Mouse (Mus musculus) erythroblast, embryonic 14.5 days (primary cell): ENCODE measurements around the gene Tekt5. TPM values are rescaled to one million over a fixed set of nuclear protein-coding genes. Genes with fewer than 3 reads are reported as not detected.

ENCODE experiments used
- H3K27me3 ChIP-seq: 2 replicates; pipeline ENCODE4 v1.6.1; 2012; ENCODE audit warnings: inconsistent platforms; ENCODE audit not compliant: control insufficient read depth
- H3K36me3 ChIP-seq: 2 replicates; pipeline ENCODE4 v1.6.1; 2012; ENCODE audit warnings: mild to moderate bottlenecking, inconsistent platforms; ENCODE audit not compliant: control insufficient read depth
- H3K4me1 ChIP-seq: 2 replicates; pipeline ENCODE4 v1.6.1; 2012; ENCODE audit warnings: inconsistent platforms; ENCODE audit not compliant: control insufficient read depth
- H3K4me3 ChIP-seq: replicated peaks from 2 replicates; pipeline ENCODE3; 2012; ENCODE audit warnings: moderate library complexity, mild to moderate bottlenecking, inconsistent platforms
- H3K9me3 ChIP-seq: 2 replicates; pipeline ENCODE4 v1.6.1; 2012; ENCODE audit warnings: low read length, inconsistent platforms, mixed read lengths; ENCODE audit not compliant: control insufficient read depth
- GATA1 ChIP-seq: IDR thresholded peaks from 2 replicates; pipeline ENCODE4 v1.6.1; 2012; ENCODE audit warnings: low read length, inconsistent platforms, mixed read lengths
- TAL1 ChIP-seq: IDR thresholded peaks from 3 replicates; pipeline ENCODE4 v1.6.1; 2012; ENCODE audit warnings: low read length, inconsistent platforms, mixed read lengths
- polyA plus RNA-seq: library from polyadenylated mRNA; stranded (reverse); fragments of >175 nt; gene quantifications from 2 replicates; pipeline ENCODE4 v1.2.3, GENCODE M21; 2012

Tekt5 gene
- polyA plus RNA-seq, 1 experiment, result not detected

- no peak overlapping the region for H3K4me3 ChIP-seq
- peaks cover 8% of the 10 kb centered on the region for H3K27me3 ChIP-seq
- H3K9me3 ChIP-seq, result peaks cover 7% of the 10 kb centered on the region; the same call in 1 of the 2 replicates
- peaks cover 48% of the 10 kb centered on the region for H3K4me1 ChIP-seq
- no peaks in the 10 kb centered on the region for H3K36me3 ChIP-seq
- no peak for TF ChIP-seq GATA1
- TF ChIP-seq TAL1, result no peak
Measured at GRCm38 (mm10) chr16:10388634-10389365, 6.5 kb downstream of the Tekt5 start.

DNA sequence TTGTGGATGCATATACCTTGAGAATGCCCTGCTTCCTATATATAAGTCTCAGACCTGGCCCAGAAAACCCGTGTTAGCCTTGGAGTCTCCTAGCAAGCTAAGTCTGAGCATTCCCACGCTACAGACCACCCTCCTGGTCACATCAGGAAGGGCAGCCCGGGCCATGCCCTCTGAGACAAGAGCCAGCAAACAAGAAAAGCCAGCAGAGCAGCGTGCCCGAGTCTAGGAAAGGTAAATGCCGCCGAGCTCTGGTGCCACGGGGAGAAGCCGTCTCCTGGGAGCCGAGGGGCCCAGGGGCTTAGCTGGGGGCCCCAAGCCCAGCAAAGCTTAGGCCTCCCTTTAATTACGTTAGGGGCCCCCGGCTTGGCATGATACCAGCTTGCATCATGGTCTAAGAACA lies 10.0 kb downstream of the Tekt5 start:
- H3K9me3 ChIP-seq, result no peaks in the 10 kb centered on the region
- H3K36me3 ChIP-seq, result no peaks in the 10 kb centered on the region
- H3K27me3 ChIP-seq, result peaks cover 6% of the 10 kb centered on the region
- peaks cover 58% of the 10 kb centered on the region for H3K4me1 ChIP-seq
- peak overlapping the region; percentile 55 for H3K4me3 ChIP-seq
- TF ChIP-seq TAL1 (no peak), GATA1 (no peak)

GRCm38 (mm10) chr16:10384544-10384943 lies 10.7 kb downstream of the Tekt5 start:
- Histone ChIP-seq H3K4me1 (peaks cover 58% of the 10 kb centered on the region), H3K9me3 (no peaks in the 10 kb centered on the region), H3K36me3 (no peaks in the 10 kb centered on the region), H3K27me3 (peaks cover 8% of the 10 kb centered on the region), H3K4me3 (peak overlapping the region; percentile 55)
- TF ChIP-seq TAL1 (no peak), GATA1 (no peak)

- peak overlapping the region; percentile 55 for H3K4me3 ChIP-seq
- no peaks in the 10 kb centered on the region for H3K9me3 ChIP-seq
- H3K27me3 ChIP-seq, result peaks cover 12% of the 10 kb centered on the region
- TF ChIP-seq GATA1 (peak; percentile 66), TAL1 (peak; percentile 59)
- no peaks in the 10 kb centered on the region for H3K36me3 ChIP-seq
- H3K4me1 ChIP-seq, result peaks cover 56% of the 10 kb centered on the region
Measured at GRCm38 (mm10) chr16:10384060-10384497, 11.2 kb downstream of the Tekt5 start.

DNA sequence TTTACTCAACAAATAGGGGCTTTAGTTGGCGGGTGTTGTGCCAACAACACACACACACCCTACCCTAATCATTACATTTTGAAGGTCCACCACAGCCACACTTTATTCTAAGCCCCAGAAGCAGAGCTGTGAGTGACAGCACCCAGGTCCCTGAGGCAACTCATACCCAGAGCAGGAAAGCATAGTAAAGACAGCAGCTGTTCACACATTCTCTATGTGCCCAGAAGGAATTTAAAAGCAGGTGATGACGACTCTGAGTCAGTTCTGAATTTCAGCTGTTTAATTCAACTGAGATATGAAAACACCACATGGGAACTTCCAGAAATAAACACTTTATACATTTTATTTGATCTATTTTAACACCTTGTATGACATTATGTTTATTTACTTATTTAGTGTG lies 15.8 kb downstream of the Tekt5 start:
- Histone ChIP-seq H3K27me3 (peaks cover 20% of the 10 kb centered on the region), H3K9me3 (no peaks in the 10 kb centered on the region), H3K4me1 (peaks cover 26% of the 10 kb centered on the region), H3K4me3 (no peak overlapping the region), H3K36me3 (no peaks in the 10 kb centered on the region)
- no peak for TF ChIP-seq TAL1
- TF ChIP-seq GATA1, result no peak

GRCm38 (mm10) chr16:10377286-10377685 lies 18.0 kb downstream of the Tekt5 start:
- TF ChIP-seq GATA1 (no peak), TAL1 (no peak)
- no peaks in the 10 kb centered on the region for H3K36me3 ChIP-seq
- peaks cover 5% of the 10 kb centered on the region for H3K4me1 ChIP-seq
- H3K9me3 ChIP-seq, result no peaks in the 10 kb centered on the region
- H3K4me3 ChIP-seq, result no peak overlapping the region
- peaks cover 22% of the 10 kb centered on the region for H3K27me3 ChIP-seq

GRCm38 (mm10) chr16:10374254-10375011 lies 20.9 kb downstream of the Tekt5 start:
- H3K4me3 ChIP-seq, result no peak overlapping the region
- H3K27me3 ChIP-seq, result peaks cover 15% of the 10 kb centered on the region
- no peak for TF ChIP-seq GATA1
- no peak for TF ChIP-seq TAL1
- H3K36me3 ChIP-seq, result no peaks in the 10 kb centered on the region
- peaks cover 2% of the 10 kb centered on the region for H3K4me1 ChIP-seq
- no peaks in the 10 kb centered on the region for H3K9me3 ChIP-seq

DNA sequence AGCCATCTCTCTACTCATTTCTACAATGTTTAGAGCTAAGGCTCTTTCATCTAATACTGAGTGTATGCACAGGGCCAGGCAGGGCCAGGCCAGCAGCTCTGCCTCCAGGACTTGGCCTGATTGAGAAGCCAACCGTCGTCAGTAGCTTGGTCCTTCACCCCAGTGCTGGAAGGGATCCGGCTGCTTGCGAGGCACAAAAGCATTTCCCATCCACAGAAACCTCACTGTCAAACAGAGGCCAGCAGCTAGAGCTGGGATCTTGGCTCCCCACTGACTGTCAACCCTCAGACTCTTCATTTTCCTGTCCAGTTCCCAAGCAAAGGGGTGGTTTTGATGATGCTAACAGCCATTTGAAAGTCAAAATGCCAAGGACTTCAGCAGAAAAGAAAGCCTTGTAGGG lies 22.9 kb downstream of the Tekt5 start:
- Histone ChIP-seq H3K36me3 (no peaks in the 10 kb centered on the region), H3K9me3 (no peaks in the 10 kb centered on the region), H3K4me1 (peaks cover 2% of the 10 kb centered on the region), H3K27me3 (peaks cover 4% of the 10 kb centered on the region; the same call in 1 of the 2 replicates), H3K4me3 (no peak overlapping the region)
- TF ChIP-seq GATA1 (no peak), TAL1 (no peak)

- Histone ChIP-seq H3K36me3 (no peaks in the 10 kb centered on the region), H3K4me1 (peaks cover 2% of the 10 kb centered on the region), H3K4me3 (no peak overlapping the region), H3K27me3 (peaks cover 4% of the 10 kb centered on the region; the same call in 1 of the 2 replicates), H3K9me3 (no peaks in the 10 kb centered on the region)
- no peak for TF ChIP-seq GATA1
- no peak for TF ChIP-seq TAL1
Measured at GRCm38 (mm10) chr16:10369996-10370395, 25.3 kb downstream of the Tekt5 start.
